Mouse (Mus musculus): ENCODE results near the gene Rasa2. TPM values are rescaled to one million over a fixed set of nuclear protein-coding genes. Genes with fewer than 3 reads are reported as not detected.
A peak's percentile ranks its signal among the peaks of the same experiment; 100 is the strongest.
"Not testable (repeated sequence)": the region's sequence is repeated elsewhere in the genome, so short reads cannot be mapped to it uniquely, and the experiment has no call there.

Gene Rasa2
- total RNA-seq, 2 experiments from 2014 or later = 20.8 to 31.1 TPM

DNA sequence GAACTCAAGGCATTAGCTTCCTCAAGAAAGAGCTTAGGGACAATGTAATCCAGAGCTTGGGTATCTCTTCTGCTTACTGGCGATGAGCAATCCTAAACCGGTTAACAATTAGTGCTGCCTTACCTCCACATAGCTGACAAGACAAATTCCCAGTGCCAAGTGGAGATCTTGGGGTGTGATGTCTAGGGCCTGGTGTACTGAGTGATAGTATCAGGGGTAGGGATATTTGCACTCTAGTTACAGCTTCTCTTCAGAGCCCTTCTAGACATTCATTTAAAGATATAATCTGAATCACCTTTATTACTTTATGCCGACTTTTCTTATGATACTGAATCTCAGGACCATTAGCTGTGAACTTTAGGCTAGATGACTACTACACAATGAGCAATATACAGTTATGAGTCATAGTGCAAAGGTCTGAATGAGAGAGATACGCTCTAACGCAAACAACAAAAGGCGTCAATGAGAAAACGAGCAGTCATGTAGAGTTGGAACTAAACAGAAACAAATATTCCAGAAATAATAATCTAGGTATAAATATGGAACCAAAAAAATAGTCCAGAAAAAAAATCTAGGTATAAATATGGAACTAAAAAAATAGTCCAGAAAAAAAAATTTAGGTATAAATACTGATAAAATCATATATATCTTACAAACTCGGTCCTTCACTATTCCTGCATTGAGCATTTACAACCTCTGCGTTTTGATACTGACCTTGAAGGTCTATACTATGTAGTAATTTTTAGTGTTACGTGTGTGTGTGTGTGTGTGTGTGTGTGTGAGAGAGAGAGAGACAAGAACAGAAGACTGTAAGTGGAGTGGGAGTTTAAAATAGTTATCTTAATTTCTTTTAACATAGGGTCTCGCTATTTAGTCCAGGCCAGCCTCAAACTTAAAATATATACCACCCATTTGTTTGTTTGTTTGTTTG lies 38.5 kb downstream of the Rasa2 start:
- no peak for ATAC-seq (replicated peaks; ENCODE audit: poor library complexity)

DNA sequence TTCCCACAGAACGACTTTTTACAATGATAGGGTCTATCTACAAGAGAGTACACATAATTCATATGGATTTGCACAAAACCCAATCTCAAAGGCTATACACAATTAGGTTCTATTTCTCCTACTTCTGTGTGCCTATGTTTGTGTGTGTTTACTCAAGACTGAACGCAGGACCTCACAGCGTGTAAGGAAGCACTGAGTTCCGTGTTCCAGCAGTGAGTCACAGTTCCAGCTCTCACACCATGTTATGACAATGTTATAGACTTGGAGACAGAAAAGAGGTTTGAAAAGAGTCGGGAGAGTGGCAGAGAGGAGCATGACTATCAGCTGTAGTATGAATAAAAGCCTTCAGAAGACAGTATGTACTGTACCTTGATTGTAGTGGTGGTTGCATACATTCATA lies 42.1 kb downstream of the Rasa2 start:
- no peak for ATAC-seq (replicated peaks; ENCODE audit: poor library complexity)

GRCm38 (mm10) chr9:96583496-96583895 lies 47.9 kb downstream of the Rasa2 start:
- no peak for ATAC-seq (replicated peaks; ENCODE audit: poor library complexity)

- peak; percentile 75 for ATAC-seq (replicated peaks; ENCODE audit: poor library complexity)
Observed at GRCm38 (mm10) chr9:96583076-96583475, 48.3 kb downstream of the Rasa2 start.

GRCm38 (mm10) chr9:96578190-96578589 lies 53.2 kb downstream of the Rasa2 start:
- ATAC-seq (replicated peaks; ENCODE audit: poor library complexity) = peak; percentile 36

DNA sequence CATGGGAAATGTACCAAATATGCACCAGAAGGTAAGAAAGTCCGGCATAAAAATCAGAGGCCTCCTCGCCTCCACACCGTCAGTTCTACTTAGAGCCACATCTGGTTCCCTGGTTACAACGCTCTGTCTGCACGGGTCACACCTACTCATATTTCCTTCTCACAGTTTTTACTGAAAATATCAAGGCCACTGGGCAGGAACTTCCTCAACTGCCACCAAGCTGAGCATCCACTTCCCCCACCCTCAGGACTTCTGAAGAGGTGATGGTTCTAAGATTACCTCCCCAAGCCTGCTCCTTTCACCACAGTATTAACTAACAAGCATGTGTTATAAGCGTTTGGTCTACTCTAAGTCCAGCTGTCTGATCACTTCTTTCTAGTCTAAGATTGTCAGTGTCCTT lies 53.7 kb downstream of the Rasa2 start:
- peak; percentile 60 for ATAC-seq (replicated peaks; ENCODE audit: poor library complexity)

DNA sequence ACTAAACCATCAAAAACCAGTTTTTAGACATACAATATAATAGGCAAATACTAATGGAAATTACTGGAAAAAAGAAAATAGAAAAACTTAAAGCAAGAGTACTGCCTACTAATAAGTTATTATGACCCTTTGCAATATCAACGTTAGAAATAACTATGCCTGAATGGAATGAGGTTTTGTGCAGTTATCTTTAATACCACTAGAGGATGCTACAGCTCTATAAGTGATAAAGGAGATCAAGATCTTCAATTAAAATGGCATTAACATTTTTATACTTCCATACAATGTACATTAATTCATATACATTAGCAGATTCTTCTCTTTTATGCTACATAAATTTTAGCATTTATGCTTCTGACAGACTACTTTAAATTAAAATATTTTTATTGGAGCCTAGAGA lies 58.2 kb downstream of the Rasa2 start:
- ATAC-seq (replicated peaks; ENCODE audit: poor library complexity) = peak; percentile 80

DNA sequence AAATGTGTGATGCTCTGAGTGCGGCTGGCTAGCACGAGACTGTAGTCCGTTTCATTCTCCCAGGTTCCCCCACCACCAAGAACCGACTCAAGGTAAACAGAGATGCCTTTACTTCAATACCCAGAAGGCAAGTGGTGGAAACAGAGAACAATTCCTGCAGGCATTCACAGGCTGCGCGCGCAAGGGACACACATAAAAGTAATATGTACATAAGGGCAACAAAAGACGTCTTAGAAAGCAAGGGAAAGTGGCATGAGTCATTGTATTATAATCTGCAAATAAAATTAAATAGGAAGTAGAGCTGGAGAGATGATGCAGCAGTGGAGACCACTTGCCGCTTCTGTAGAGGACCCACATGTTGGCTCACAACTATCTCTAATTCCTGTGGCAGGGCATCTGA lies 58.7 kb downstream of the Rasa2 start:
- no peak for ATAC-seq (replicated peaks; ENCODE audit: poor library complexity)

DNA sequence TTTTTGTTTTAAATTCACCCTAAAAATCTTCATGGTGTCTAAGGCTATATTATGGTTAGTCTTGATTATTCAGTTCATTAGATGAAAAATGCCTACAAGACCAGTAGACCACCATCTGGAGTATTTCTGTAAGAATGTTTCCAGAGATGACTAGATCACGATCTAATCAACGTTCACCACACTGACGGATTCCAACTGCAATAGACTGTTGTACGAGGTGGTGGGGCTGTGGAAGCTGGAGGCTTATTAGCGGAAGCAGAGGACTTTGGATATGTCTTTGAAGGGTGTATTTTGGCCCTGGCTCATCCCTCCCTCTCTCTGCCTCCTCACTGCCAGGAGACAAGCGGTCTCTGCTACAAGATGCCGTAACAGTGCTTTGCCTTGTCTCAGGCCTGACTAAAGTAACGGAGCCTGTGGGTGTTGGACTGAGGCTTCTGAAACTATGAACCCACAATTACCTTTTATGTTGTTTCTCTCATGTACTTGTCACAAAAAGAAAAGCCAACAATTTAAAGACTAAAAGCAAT lies 64.9 kb downstream of the Rasa2 start:
- peak; percentile 84 for ATAC-seq (replicated peaks; ENCODE audit: poor library complexity)

DNA sequence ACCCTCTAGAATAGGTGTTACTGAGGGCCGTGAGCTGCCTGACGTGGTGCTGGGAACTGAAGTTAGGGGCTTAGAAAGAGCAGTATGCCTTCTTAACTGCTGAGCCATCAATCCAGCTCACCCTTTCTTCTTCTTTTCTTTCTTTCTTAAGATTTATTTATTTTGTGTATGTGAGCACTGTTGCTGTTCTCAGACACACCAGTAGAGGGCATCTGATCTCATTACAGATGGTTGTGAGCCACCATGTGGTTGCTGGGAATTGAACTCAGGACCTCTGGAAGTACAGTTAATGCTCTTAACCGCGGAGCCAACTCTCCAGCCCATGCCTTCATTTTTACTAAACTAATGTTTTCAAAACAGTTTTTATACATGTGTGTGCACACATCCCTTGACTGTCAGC lies 67.9 kb downstream of the Rasa2 start:
- ATAC-seq (replicated peaks; ENCODE audit: poor library complexity) = no peak

DNA sequence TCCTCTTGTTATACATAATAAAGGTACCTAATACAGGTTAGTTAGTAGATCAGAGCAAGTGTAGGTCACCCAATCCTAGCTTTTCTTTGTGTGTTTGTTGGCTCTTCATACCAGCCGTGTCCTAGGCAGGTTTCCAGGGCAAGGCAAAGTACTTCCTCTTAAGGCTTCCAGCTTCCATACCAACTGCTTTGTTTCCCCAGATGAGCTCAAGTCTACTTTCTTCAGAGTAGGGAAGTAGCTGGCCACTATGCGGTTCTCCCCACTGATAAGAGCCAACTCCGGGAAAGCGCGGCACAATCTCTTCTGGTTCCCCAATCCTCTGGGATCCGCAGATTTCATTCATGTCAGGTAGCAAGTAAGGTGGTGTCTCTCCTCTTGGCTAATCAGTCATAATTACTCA lies 72.3 kb downstream of the Rasa2 start:
- peak; percentile 57; the same call in 1 of the 2 replicates for ATAC-seq (replicated peaks; ENCODE audit: poor library complexity)

DNA sequence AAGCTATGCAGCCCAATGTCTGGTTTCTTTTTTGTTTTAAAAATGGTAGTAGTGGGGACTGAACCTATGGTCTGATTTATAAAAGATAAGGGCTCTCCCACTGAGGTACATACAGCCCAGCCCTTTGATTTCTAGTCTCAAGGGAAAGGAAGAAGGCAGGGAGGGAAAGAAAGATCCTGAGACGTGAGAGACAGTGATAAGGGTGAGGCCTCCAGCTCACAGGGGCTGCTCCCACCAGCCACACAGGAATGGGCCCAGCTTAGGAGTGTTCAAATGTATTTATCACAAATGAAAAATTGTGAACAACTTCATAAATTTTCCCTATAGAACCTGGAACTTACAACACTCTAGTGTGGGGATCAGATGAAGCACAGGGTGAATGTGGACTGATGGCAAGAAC lies 72.8 kb downstream of the Rasa2 start:
- no peak for ATAC-seq (replicated peaks; ENCODE audit: poor library complexity)

DNA sequence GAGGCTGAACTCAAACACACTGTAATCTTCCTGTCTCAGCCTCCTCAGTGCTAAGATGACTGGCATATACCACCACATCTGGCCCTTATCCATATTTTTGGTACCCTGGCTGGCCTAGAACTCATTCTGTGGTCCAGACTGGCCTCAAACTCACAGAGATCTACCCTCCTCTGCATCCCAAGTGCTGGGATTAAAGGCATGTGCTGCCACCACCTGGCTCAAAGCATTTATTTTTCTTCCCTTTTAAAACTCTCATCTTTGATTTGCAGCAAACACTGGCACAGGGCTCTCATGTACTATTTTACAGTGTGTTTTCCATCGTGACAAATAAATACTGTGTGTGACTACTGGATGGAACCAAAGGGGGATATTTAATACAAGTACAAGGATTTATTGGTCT lies 77.3 kb downstream of the Rasa2 start:
- no peak for ATAC-seq (replicated peaks; ENCODE audit: poor library complexity)

DNA sequence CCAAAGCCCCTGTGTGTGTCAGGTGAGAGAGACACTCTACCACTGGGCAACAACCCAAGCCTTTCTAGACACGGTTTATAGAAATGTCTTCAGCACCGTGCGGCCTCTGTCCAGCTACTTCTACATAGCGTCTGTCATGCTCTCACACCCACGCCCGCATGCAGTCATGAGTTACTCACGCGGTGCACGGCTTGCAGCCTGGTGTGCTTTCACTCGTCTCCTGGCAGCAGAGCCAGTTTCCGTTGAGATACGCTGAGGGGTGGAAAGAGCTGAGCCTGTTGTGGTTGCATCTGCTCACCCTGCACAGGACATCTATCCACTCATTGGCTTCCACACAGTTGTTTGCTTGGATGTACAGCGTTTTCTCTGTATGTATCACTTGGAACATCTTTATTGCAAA lies 86.0 kb downstream of the Rasa2 start:
- no peak for ATAC-seq (replicated peaks; ENCODE audit: poor library complexity)

DNA sequence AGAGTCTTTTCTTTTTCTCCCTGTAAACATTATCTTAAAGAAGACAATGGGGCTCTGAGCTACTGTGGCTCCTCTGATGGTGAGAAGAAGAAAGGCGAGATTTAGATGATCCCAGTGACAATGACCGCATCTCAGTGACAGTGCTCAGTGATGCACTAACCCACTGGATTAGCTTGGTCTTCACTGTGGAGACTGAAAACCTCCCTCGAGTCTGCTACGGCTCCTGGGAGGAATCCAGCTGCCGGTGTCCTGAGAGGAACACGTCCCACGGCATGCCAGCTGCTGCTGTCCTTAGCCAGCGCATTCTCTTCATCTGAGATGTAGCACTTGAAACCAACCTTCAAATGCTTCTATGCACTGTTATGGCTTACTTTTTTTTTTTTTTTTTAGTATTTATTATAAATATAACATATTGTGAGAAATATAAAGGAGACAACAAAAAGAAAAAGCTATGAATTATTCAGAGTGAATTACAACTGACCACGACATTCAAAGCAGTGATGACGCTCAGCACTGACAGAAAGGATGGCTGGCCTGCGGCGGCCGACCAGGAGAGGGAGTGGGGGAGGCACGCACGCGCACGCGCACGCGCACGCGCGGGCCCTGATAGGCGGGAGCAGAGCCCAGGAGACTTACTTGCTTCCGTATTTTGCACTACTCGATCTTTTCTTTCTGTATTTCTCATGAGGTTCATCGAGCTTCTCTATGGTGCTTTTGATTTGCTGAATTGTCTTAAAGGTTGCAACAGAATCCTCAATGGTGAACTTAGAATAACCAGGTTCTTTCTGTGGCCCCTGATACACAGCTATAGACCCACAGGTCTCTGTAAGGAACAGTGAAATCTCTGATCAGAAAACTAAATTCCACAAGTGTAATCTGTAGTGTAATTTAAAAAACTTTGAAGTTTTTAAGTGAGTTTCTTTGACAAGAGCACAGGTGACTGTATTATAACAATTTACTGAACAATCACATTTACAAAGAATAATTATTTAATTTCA lies 87.5 kb downstream of the Rasa2 start:
- ATAC-seq (replicated peaks; ENCODE audit: poor library complexity) = peak; percentile 100

- no peak for ATAC-seq (replicated peaks; ENCODE audit: poor library complexity)
Observed at GRCm38 (mm10) chr9:96538916-96539315, 92.5 kb downstream of the Rasa2 start.

DNA sequence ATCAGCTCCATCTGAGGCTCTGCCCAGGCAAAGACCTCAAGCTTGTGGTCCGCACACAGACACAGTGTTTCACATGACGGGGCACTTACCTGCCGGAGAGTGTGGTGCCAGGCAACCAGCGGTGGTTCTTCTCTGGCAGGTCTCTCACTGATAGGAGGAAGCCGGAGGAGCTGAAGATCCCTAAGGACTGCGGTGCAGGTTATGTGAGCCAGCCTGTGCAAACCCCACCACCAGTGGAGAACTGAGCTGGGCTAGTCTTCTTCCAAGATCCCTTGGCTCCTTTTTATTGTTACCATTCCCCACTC lies 93.8 kb downstream of the Rasa2 start:
- ATAC-seq (replicated peaks; ENCODE audit: poor library complexity) = no peak

- peak; percentile 83 for ATAC-seq (replicated peaks; ENCODE audit: poor library complexity)
Observed at GRCm38 (mm10) chr9:96536895-96537614, 94.4 kb downstream of the Rasa2 start.

GRCm38 (mm10) chr9:96536093-96536492 lies 95.3 kb downstream of the Rasa2 start:
- ATAC-seq (replicated peaks; ENCODE audit: poor library complexity) = not testable (repeated sequence)

GRCm38 (mm10) chr9:96535431-96535830 lies 96.0 kb downstream of the Rasa2 start:
- peak; percentile 33; the same call in 1 of the 2 replicates for ATAC-seq (replicated peaks; ENCODE audit: poor library complexity)

DNA sequence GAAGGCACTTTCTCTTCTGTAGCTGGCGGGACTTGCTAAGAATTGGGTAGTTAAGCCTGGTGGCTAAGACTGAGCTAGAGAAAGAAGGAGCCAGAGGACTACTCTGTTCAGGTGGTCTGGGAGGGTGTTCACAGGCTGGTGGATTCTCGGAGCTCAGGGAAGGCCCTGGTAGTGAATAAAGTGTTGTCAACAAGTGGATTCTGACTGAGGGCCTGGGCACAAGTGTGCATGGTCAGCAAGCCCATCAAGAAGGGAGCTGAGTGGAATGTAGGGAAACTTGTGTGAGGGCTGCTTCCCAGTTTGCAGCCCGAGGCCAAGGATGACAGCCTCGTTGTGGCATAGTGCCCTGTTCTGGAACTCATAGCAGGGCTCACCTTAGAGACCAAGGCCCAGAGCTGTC lies 97.2 kb downstream of the Rasa2 start:
- ATAC-seq (replicated peaks; ENCODE audit: poor library complexity) = no peak

Measured in megakaryocyte progenitor cell, adult 5-6 weeks (primary cell).